Mouse (Mus musculus) hindbrain, postnatal 0 days (tissue): ENCODE measurements around the gene Ocel1. TPM values are rescaled to one million over a fixed set of nuclear protein-coding genes. Genes with fewer than 3 reads are reported as not detected.
"Not testable (repeated sequence)": the region's sequence is repeated elsewhere in the genome, so short reads cannot be mapped to it uniquely, and the experiment has no call there.

Experiments
- ATAC-seq: fragments of 200-750 bp; cut with Nextera tagmentation; 2 replicates; pipeline ENCODE4 v1.8.0; 2017; ENCODE audit warnings: mild to moderate bottlenecking, moderate TSS enrichment, moderate library complexity
- DNase-seq: peaks from one replicate; pipeline ENCODE4 v3.0.0-alpha.2; 2015; ENCODE audit warnings: low spot score
- H3K27ac ChIP-seq: fragments of 300-500 bp; sonication (generic); 2 replicates; pipeline ENCODE4 v1.5.1; 2014; ENCODE audit warnings: mild to moderate bottlenecking
- H3K27me3 ChIP-seq: fragments of 300-500 bp; sonication (generic); 2 replicates; pipeline ENCODE4 v1.6.1; 2014; ENCODE audit warnings: low read length, mixed read lengths; ENCODE audit not compliant: insufficient read depth
- H3K36me3 ChIP-seq: fragments of 300-500 bp; sonication (generic); 2 replicates; pipeline ENCODE4 v1.6.1; 2014; ENCODE audit warnings: low read length, mixed read lengths; ENCODE audit not compliant: insufficient read depth
- H3K4me1 ChIP-seq: fragments of 300-500 bp; sonication (generic); 2 replicates; pipeline ENCODE4 v1.6.1; 2014; ENCODE audit warnings: antibody characterized with exemption, low read length, mixed read lengths; ENCODE audit not compliant: insufficient read depth
- H3K4me2 ChIP-seq: fragments of 300-500 bp; sonication (generic); 2 replicates; pipeline ENCODE4 v1.6.1; 2014; ENCODE audit warnings: low read depth, mild to moderate bottlenecking, low read length, moderate library complexity, mixed read lengths
- H3K4me3 ChIP-seq: fragments of 300-500 bp; sonication (generic); 2 replicates; pipeline ENCODE4 v1.5.1; 2014; ENCODE audit warnings: low read length
- H3K9ac ChIP-seq: fragments of 300-500 bp; sonication (generic); replicated peaks from 2 replicates; pipeline ENCODE4 v1.6.1; 2014; ENCODE audit warnings: mild to moderate bottlenecking, low read length, moderate library complexity, mixed read lengths
- H3K9me3 ChIP-seq: fragments of 300-500 bp; sonication (generic); 2 replicates; pipeline ENCODE4 v1.6.1; 2016; ENCODE audit warnings: low read length, mixed read lengths
- CTCF ChIP-seq: IDR thresholded peaks from 2 replicates; pipeline ENCODE4 v1.5.1; 2016; ENCODE audit warnings: antibody characterized with exemption, control low read depth, low read depth
- WGBS: fragments of 180-500 bp; shearing (Covaris S2); extraction: QIAGEN DNeasy Blood & Tissue Kit; methylation state at CpG from one replicate; pipeline ENCODE4 v1.1.7; 2014; 5-methylcytosine and 5-hydroxymethylcytosine counted together
- polyA plus RNA-seq: library from polyadenylated mRNA; unstranded; fragments of >200 nt; fragmentation: Nextera tagmentation; extraction: Ambion mirVana; gene quantifications from 2 replicates; pipeline ENCODE4 v1.2.1, GENCODE M21; 2015
- total RNA-seq: library from RNA; depleted of rRNA; stranded (reverse); fragments of >200 nt; gene quantifications from 2 replicates; pipeline ENCODE4 v1.2.3, GENCODE M21; 2014; rRNA removed

The Ocel1 gene
- total RNA-seq (11.8 and 12.3 TPM in 2 replicates), polyA plus RNA-seq (5.0 and 5.8 TPM in 2 replicates)

GRCm38 (mm10) chr8:71371236-71371848 lies at the start of gene Ocel1:
TSS of gene Ocel1 (plus strand) at chr8:71371298.
- 2% methylated on average over 66 of the region's 68 CpGs for WGBS

GRCm38 (mm10) chr8:71322939-71323338 lies 48.2 kb upstream of the Ocel1 start:
- ATAC-seq (no peak), DNase-seq (no peak)
- Histone ChIP-seq H3K4me3 (no peak overlapping the region), H3K27ac (no peak overlapping the region), H3K36me3 (peaks cover 48% of the 10 kb centered on the region), H3K27me3 (no peaks in the 10 kb centered on the region), H3K9me3 (no peaks in the 10 kb centered on the region), H3K4me2 (no peak overlapping the region), H3K9ac (no peak overlapping the region), H3K4me1 (no peaks in the 10 kb centered on the region)
- WGBS = 92% methylated on average over 3 of the region's 3 CpGs
- TF ChIP-seq CTCF = no peak

More at GRCm38 (mm10) chr8:71371236-71371848, at the start of gene Ocel1:
- H3K36me3 ChIP-seq = peaks cover 21% of the 10 kb centered on the region
- H3K9me3 ChIP-seq = no peaks in the 10 kb centered on the region
- H3K27me3 ChIP-seq = no peaks in the 10 kb centered on the region
- peak within 1 kb of the TSS; percentile 59 for H3K4me2 ChIP-seq
- peaks cover 13% of the 10 kb centered on the region for H3K4me1 ChIP-seq
- H3K27ac ChIP-seq = peak within 1 kb of the TSS; percentile 84
- TF ChIP-seq CTCF = peak; percentile 70
- DNase-seq = peak; percentile 99
- H3K4me3 ChIP-seq = peak within 1 kb of the TSS; percentile 64
- peak; percentile 90 for ATAC-seq
- H3K9ac ChIP-seq = peak within 1 kb of the TSS; percentile 59

- Histone ChIP-seq H3K4me3 (no peak overlapping the region), H3K36me3 (peaks cover 62% of the 10 kb centered on the region), H3K9ac (no peak overlapping the region), H3K4me1 (no peaks in the 10 kb centered on the region), H3K4me2 (no peak overlapping the region), H3K27ac (no peak overlapping the region), H3K9me3 (no peaks in the 10 kb centered on the region), H3K27me3 (no peaks in the 10 kb centered on the region)
- TF ChIP-seq CTCF = peak; percentile 52
- DNase-seq (peak; percentile 37), ATAC-seq (peak; percentile 58; the same call in 1 of the 2 replicates)
- WGBS = 80% methylated on average over 1 of the region's 1 CpGs
Observed at GRCm38 (mm10) chr8:71324848-71325247, 46.2 kb upstream of the Ocel1 start.

GRCm38 (mm10) chr8:71337834-71338233 lies 33.3 kb upstream of the Ocel1 start:
- 90% methylated on average over 6 of the region's 6 CpGs for WGBS
- H3K36me3 ChIP-seq = peaks cover 14% of the 10 kb centered on the region; the same call in 1 of the 2 replicates
- not testable (repeated sequence) for H3K9me3 ChIP-seq, H3K4me3 ChIP-seq, H3K4me2 ChIP-seq, H3K27ac ChIP-seq, DNase-seq, H3K9ac ChIP-seq, ATAC-seq, H3K4me1 ChIP-seq, H3K27me3 ChIP-seq

- TF ChIP-seq CTCF = peak; percentile 57
- Histone ChIP-seq H3K9me3 (no peaks in the 10 kb centered on the region), H3K27ac (no peak overlapping the region), H3K4me3 (no peak overlapping the region), H3K9ac (no peak overlapping the region), H3K36me3 (peaks cover 38% of the 10 kb centered on the region), H3K4me1 (no peaks in the 10 kb centered on the region), H3K27me3 (no peaks in the 10 kb centered on the region), H3K4me2 (no peak overlapping the region)
- DNase-seq = peak; percentile 43
- WGBS = 74% methylated on average over 5 of the region's 5 CpGs
- no peak for ATAC-seq
Observed at GRCm38 (mm10) chr8:71340625-71341024, 30.5 kb upstream of the Ocel1 start.

- 78% methylated on average over 1 of the region's 1 CpGs for WGBS
- Histone ChIP-seq H3K27me3 (no peaks in the 10 kb centered on the region), H3K9ac (no peak overlapping the region), H3K4me1 (no peaks in the 10 kb centered on the region), H3K9me3 (no peaks in the 10 kb centered on the region), H3K36me3 (peaks cover 80% of the 10 kb centered on the region), H3K4me2 (no peak overlapping the region), H3K4me3 (no peak overlapping the region), H3K27ac (no peak overlapping the region)
- ATAC-seq = no peak
- no peak for DNase-seq
- no peak for TF ChIP-seq CTCF
Observed at GRCm38 (mm10) chr8:71346581-71346980, 24.5 kb upstream of the Ocel1 start.

GRCm38 (mm10) chr8:71351117-71351516 lies 20.0 kb upstream of the Ocel1 start:
- Histone ChIP-seq H3K27me3 (no peaks in the 10 kb centered on the region), H3K4me3 (no peak overlapping the region), H3K36me3 (peaks cover 79% of the 10 kb centered on the region), H3K9ac (no peak overlapping the region), H3K4me1 (no peaks in the 10 kb centered on the region), H3K9me3 (no peaks in the 10 kb centered on the region), H3K4me2 (no peak overlapping the region), H3K27ac (no peak overlapping the region)
- ATAC-seq (no peak), DNase-seq (no peak)
- no peak for TF ChIP-seq CTCF
- 64% methylated on average over 3 of the region's 3 CpGs for WGBS
